Mouse (Mus musculus): Measurements from ENCODE around the gene Speer1.
"Not testable (repeated sequence)": the region's sequence is repeated elsewhere in the genome, so short reads cannot be mapped to it uniquely, and the experiment has no call there.

Gene Speer1

DNA sequence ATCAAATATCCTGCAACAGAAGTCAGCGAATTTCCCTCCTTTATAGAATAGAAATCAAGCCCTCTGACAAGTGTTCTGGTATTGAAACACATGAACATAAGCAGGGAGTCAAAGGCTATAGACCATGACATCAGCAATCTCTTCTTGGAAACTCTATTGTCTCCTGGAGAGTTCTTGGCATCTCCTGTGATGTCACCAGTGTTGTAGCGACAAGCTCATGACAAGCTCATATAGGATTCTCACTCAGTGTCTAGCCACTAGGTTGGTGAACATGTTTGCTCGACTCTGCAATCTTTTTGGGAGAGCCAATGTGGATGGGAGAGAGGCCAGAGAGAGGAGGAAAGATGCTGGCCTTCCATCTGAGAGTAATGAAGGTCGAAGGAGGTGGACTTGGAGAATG lies at the start of gene Speer1:
Gene Speer1 (plus strand): TSS at position 301 of the 400 bp plus-strand sequence.
- not testable (repeated sequence) for DNase-seq (ENCODE audit: low read depth, low spot score)
